Comparison of ENCODE assay signal across 9 mouse cellular contexts in genomic region chr10:40416944-40417343, GRCm38 (mm10).
DNase-seq lines count a peak whose midpoint lies in the region; ATAC-seq and TF ChIP-seq lines count a peak whose summit lies in the region.
"Had no signal": no experiment of that assay in that cellular context is flagged by ENCODE, and none has a peak within 500 bp of the region (broad histone marks: within the 10 kb centered on the region; RNA-seq: fewer than 3 reads in every experiment).

No protein-coding gene starts in this region.

- TF ChIP-seq CTCF in layer of hippocampus, adult 2 months (conservative IDR thresholded peaks at IDR 0.05): no peak

- no peak overlapping the region for H3K4me3 ChIP-seq in layer of hippocampus, adult 2 months
- H3K4me3 ChIP-seq in liver, embryonic 11.5 days (ENCODE audit: low read depth, low read length): no peak overlapping the region
- H3K4me3 ChIP-seq: liver, embryonic 15.5 days had no signal

- DNase-seq in heart, adult 8-10 months (ENCODE audit: low spot score): peak; percentile 29
- no peak for DNase-seq in heart, postnatal 25 days (ENCODE audit: low spot score)
- DNase-seq in adipocyte (ENCODE audit: low spot score): peak; percentile 94
- DNase-seq in fat pad, adult 2 months (ENCODE audit: extremely low read depth, low read depth, low spot score): peak; percentile 82
- DNase-seq in layer of hippocampus, adult 2 months (ENCODE audit: low spot score in 2 of 2): peak; percentile 25 to 52
- peak; percentile 81 for DNase-seq in right cerebral cortex, adult 18-20 months
- DNase-seq in liver, embryonic 11.5 days (ENCODE audit: low spot score): no peak

- intact Hi-C loops in heart, postnatal 25 days (cut with DNase I): no loop called here

- no peaks in the 10 kb centered on the region for H3K36me3 ChIP-seq in liver, embryonic 11.5 days (ENCODE audit: control insufficient read depth, insufficient read depth, low read length)
- H3K36me3 ChIP-seq: liver, embryonic 15.5 days had no signal

- 82% methylated on average over 7 of the region's 7 CpGs for WGBS in liver, embryonic 11.5 days

- H3K4me1 ChIP-seq in liver, embryonic 11.5 days (replicated peaks; ENCODE audit: control insufficient read depth, insufficient read depth, low read length): no peaks in the 10 kb centered on the region; the same call in 1 of the 2 replicates

- H3K27me3 ChIP-seq in liver, embryonic 11.5 days (replicated peaks; ENCODE audit: control insufficient read depth, insufficient read depth, low read length): no peaks in the 10 kb centered on the region
- H3K27me3 ChIP-seq: liver, embryonic 15.5 days had no signal

- no peaks in the 10 kb centered on the region for H3K9me3 ChIP-seq in liver, embryonic 11.5 days (ENCODE audit: control insufficient read depth, low read length)
- H3K9me3 ChIP-seq: liver, embryonic 15.5 days had no signal

- H3K27ac ChIP-seq in layer of hippocampus, adult 2 months: peak overlapping the region; percentile 67
- no peak overlapping the region for H3K27ac ChIP-seq in liver, embryonic 11.5 days (ENCODE audit: low read depth, low read length)
- H3K27ac ChIP-seq: liver, embryonic 15.5 days had no signal

- H3K4me2 ChIP-seq in liver, embryonic 11.5 days: no peak overlapping the region
- H3K4me2 ChIP-seq: liver, embryonic 15.5 days had no signal

- ATAC-seq in erythroblast, adult 5-6 weeks (replicated peaks; ENCODE audit: low FRiP score, poor library complexity, severe bottlenecking): no peak
- ATAC-seq in liver, embryonic 11.5 days (replicated peaks; ENCODE audit: low FRiP score): no peak

- H3K9ac ChIP-seq in liver, embryonic 11.5 days (ENCODE audit: low read depth, low read length): no peak overlapping the region
- H3K9ac ChIP-seq: liver, embryonic 15.5 days had no signal

Comparison
In these comparisons a context has a peak if more than half of its experiments do, and no peak if none do; other contexts are left out.
1. DNase-seq: peak in heart, adult 8-10 months (single experiment), adipocyte (single experiment), fat pad, adult 2 months (single experiment), layer of hippocampus, adult 2 months (2 of 2) and right cerebral cortex, adult 18-20 months (single experiment); none in heart, postnatal 25 days (single experiment) and liver, embryonic 11.5 days (single experiment).